Mouse (Mus musculus) ES-Bruce4 (cell line): ENCODE results near the gene Gm49383.
"Not testable (repeated sequence)": the region's sequence is repeated elsewhere in the genome, so short reads cannot be mapped to it uniquely, and the experiment has no call there.

Experiments used
- CTCF ChIP-seq: IDR thresholded peaks from one replicate; pipeline ENCODE4 v1.8.1; 2011; ENCODE audit warnings: low read depth, low read length
- POLR2A ChIP-seq: IDR thresholded peaks from one replicate; pipeline ENCODE4 v1.8.1; 2011; ENCODE audit warnings: low read length; ENCODE audit not compliant: insufficient read depth

DNA sequence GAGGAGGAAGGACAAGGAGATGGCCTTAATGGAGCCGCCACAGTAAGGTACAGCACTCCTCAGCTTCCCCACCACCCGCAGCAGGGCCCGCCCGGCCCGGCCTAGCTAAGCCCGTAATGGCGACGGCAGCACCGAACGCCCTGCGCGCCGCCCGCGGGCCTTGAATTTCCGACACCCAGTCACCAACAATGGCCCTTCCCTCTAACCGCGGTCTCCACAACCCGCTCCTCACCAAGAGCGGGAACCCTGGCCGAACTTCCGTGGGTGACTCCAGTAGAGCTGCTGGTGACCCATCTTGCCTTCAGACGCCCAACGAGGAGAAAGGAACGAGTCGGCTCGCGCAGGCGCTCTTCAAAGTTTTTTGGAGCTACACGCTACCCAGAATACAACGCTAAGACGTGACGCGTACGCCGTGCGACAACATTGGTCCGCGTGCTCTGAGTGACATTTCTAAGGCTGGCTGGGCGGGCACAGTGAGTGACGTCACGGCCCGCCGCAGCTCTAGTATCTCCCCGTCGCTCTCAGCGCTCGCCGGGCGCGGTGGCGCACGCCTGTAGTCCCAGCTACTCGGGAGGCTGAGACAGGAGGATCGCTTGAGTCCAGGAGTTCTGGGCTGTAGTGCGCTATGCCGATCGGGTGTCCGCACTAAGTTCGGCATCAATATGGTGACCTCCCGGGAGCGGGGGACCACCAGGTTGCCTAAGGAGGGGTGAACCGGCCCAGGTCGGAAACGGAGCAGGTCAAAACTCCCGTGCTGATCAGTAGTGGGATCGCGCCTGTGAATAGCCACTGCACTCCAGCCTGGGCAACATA lies 37.9 kb downstream of the Gm49383 start, which contains the start of gene Rps29:
- not testable (repeated sequence) for TF ChIP-seq CTCF, POLR2A
